ENCODE assay signal across 8 mouse cellular contexts in genomic region chr19:47909387-47910116, GRCm38 (mm10). TPM values are rescaled to one million over a fixed set of nuclear protein-coding genes. Genes with fewer than 3 reads are reported as not detected.
A peak's percentile ranks its signal among the peaks of the same experiment; 100 is the strongest.
DNase-seq lines count a peak whose midpoint lies in the region; ATAC-seq lines count a peak whose summit lies in the region.

No protein-coding gene starts in this region.

- H3K4me1 ChIP-seq in forebrain, embryonic 16.5 days (replicated peaks; ENCODE audit: control insufficient read depth, insufficient read depth, low read length) = peaks cover 17% of the 10 kb centered on the region
- peaks cover 31% of the 10 kb centered on the region for H3K4me1 ChIP-seq in midbrain, embryonic 13.5 days (replicated peaks)

- no peaks in the 10 kb centered on the region for H3K9me3 ChIP-seq in forebrain, embryonic 16.5 days (ENCODE audit: control insufficient read depth, low read length)
- H3K9me3 ChIP-seq in midbrain, embryonic 13.5 days = no peaks in the 10 kb centered on the region

- WGBS in forebrain, embryonic 16.5 days = 1% methylated on average over 9 of the region's 10 CpGs
- under 1% methylated on average over 10 of the region's 10 CpGs for WGBS in midbrain, embryonic 13.5 days

- peak overlapping the region; percentile 90 for H3K27ac ChIP-seq in forebrain, embryonic 16.5 days (ENCODE audit: low read length)
- H3K27ac ChIP-seq in midbrain, embryonic 13.5 days = peak overlapping the region; percentile 97

- peak; percentile 86 for ATAC-seq in forebrain, embryonic 16.5 days
- ATAC-seq in midbrain, embryonic 13.5 days = peak; percentile 88

- H3K4me2 ChIP-seq in forebrain, embryonic 16.5 days (ENCODE audit: low read length) = peak overlapping the region; percentile 60
- H3K4me2 ChIP-seq in midbrain, embryonic 13.5 days (replicated peaks) = peak overlapping the region; percentile 54

- peak overlapping the region; percentile 79 for H3K9ac ChIP-seq in forebrain, embryonic 16.5 days (replicated peaks; ENCODE audit: low read depth, low read length)
- peak overlapping the region; percentile 68 for H3K9ac ChIP-seq in midbrain, embryonic 13.5 days (replicated peaks)

- H3K4me3 ChIP-seq in forebrain, embryonic 16.5 days (replicated peaks; ENCODE audit: low read length) = peak overlapping the region; percentile 40
- peak overlapping the region; percentile 31 for H3K4me3 ChIP-seq in midbrain, embryonic 13.5 days (replicated peaks)

- H3K36me3 ChIP-seq in forebrain, embryonic 16.5 days (ENCODE audit: control insufficient read depth, insufficient read depth) = no peaks in the 10 kb centered on the region
- no peaks in the 10 kb centered on the region for H3K36me3 ChIP-seq in midbrain, embryonic 13.5 days

- peak; percentile 54 for DNase-seq in adrenal gland, adult 2 months
- no peak for DNase-seq in adrenal gland, postnatal 4 days (ENCODE audit: low spot score in 2 of 2)
- peak; percentile 16 for DNase-seq in MN1 (ENCODE audit: low spot score)
- peak; percentile 48 to 59 for DNase-seq in kidney, postnatal 36 days
- DNase-seq in cerebellum, postnatal 25 days = no peak
- no peak for DNase-seq in layer of hippocampus, adult 18-20 months (ENCODE audit: low spot score in 2 of 2)

- H3K27me3 ChIP-seq in forebrain, embryonic 16.5 days (replicated peaks; ENCODE audit: control insufficient read depth, insufficient read depth, low read length) = no peaks in the 10 kb centered on the region
- H3K27me3 ChIP-seq in midbrain, embryonic 13.5 days = no peaks in the 10 kb centered on the region

RNA-seq across cellular contexts. Expression of gene Cfap43, which starts 9.5 kb away (rescaled TPM):
- total RNA-seq in adrenal gland, adult 2 months (2021) = not detected
- 0.06 TPM in 1 of 2 replicates, not detected in the other for polyA plus RNA-seq in adrenal gland, adult 2 months (2012; rRNA removed)
- under 1 TPM; 0.22 to 0.31 TPM for total RNA-seq in adrenal gland, postnatal 4 days (2021)
- polyA plus RNA-seq in forebrain, embryonic 16.5 days (2015; fragmentation: Nextera tagmentation; extraction: Ambion mirVana) = 0.63 and 1.1 TPM in 2 replicates
- 0.24 and 0.36 TPM in 2 replicates for polyA plus RNA-seq in midbrain, embryonic 13.5 days (2015; fragmentation: Nextera tagmentation; extraction: Ambion mirVana)
- total RNA-seq in layer of hippocampus, adult 18-20 months (2021) = under 1 TPM; 0.79 to 0.99 TPM

RNA-seq across cellular contexts. Expression of gene Itprip, which starts 9.5 kb away (rescaled TPM):
- 10 to 100 TPM; 18.5 to 19.0 TPM for total RNA-seq in adrenal gland, adult 2 months (2021)
- polyA plus RNA-seq in adrenal gland, adult 2 months (2012; rRNA removed) = 9.8 and 12.8 TPM in 2 replicates
- total RNA-seq in adrenal gland, postnatal 4 days (2021) = 10 to 100 TPM; 19.2 to 20.4 TPM
- polyA plus RNA-seq in forebrain, embryonic 16.5 days (2015; fragmentation: Nextera tagmentation; extraction: Ambion mirVana) = 6.9 and 7.2 TPM in 2 replicates
- 8.5 and 9.2 TPM in 2 replicates for polyA plus RNA-seq in midbrain, embryonic 13.5 days (2015; fragmentation: Nextera tagmentation; extraction: Ambion mirVana)
- 1 to 10 TPM in 1 of 2 experiments, under 1 TPM in 1; 0.86 to 1.2 TPM for total RNA-seq in layer of hippocampus, adult 18-20 months (2021)

RNA-seq across cellular contexts. Expression of gene Cfap58, which starts 27.9 kb away (rescaled TPM):
- not detected for total RNA-seq in adrenal gland, adult 2 months (2021)
- polyA plus RNA-seq in adrenal gland, adult 2 months (2012; rRNA removed) = not detected in 2 replicates
- total RNA-seq in adrenal gland, postnatal 4 days (2021) = under 1 TPM; 0.08 to 0.14 TPM
- 0.27 and 0.33 TPM in 2 replicates for polyA plus RNA-seq in forebrain, embryonic 16.5 days (2015; fragmentation: Nextera tagmentation; extraction: Ambion mirVana)
- 0.32 and 0.48 TPM in 2 replicates for polyA plus RNA-seq in midbrain, embryonic 13.5 days (2015; fragmentation: Nextera tagmentation; extraction: Ambion mirVana)
- under 1 TPM; 0.28 to 0.30 TPM for total RNA-seq in layer of hippocampus, adult 18-20 months (2021)

RNA-seq across cellular contexts. Expression of gene Gsto2, which starts 44.2 kb away (rescaled TPM):
- total RNA-seq in adrenal gland, adult 2 months (2021) = 1 to 10 TPM; 2.1 to 3.2 TPM
- polyA plus RNA-seq in adrenal gland, adult 2 months (2012; rRNA removed) = 0.37 and 0.61 TPM in 2 replicates
- 1 to 10 TPM; 1.0 to 2.5 TPM for total RNA-seq in adrenal gland, postnatal 4 days (2021)
- 0.84 and 1.2 TPM in 2 replicates for polyA plus RNA-seq in forebrain, embryonic 16.5 days (2015; fragmentation: Nextera tagmentation; extraction: Ambion mirVana)
- 1.2 and 1.5 TPM in 2 replicates for polyA plus RNA-seq in midbrain, embryonic 13.5 days (2015; fragmentation: Nextera tagmentation; extraction: Ambion mirVana)
- 1 to 10 TPM; 2.9 to 3.7 TPM for total RNA-seq in layer of hippocampus, adult 18-20 months (2021)

RNA-seq across cellular contexts. Expression of gene Gsto1, which starts 54.8 kb away (rescaled TPM):
- 100 to 1,000 TPM; 111 to 151 TPM for total RNA-seq in adrenal gland, adult 2 months (2021)
- 64.5 and 72.3 TPM in 2 replicates for polyA plus RNA-seq in adrenal gland, adult 2 months (2012; rRNA removed)
- total RNA-seq in adrenal gland, postnatal 4 days (2021) = 100 to 1,000 TPM; 121 to 129 TPM
- 125 and 126 TPM in 2 replicates for polyA plus RNA-seq in forebrain, embryonic 16.5 days (2015; fragmentation: Nextera tagmentation; extraction: Ambion mirVana)
- 89.1 and 98.3 TPM in 2 replicates for polyA plus RNA-seq in midbrain, embryonic 13.5 days (2015; fragmentation: Nextera tagmentation; extraction: Ambion mirVana)
- total RNA-seq in layer of hippocampus, adult 18-20 months (2021) = 10 to 100 TPM; 46.2 to 47.4 TPM

Comparison
In these comparisons a context has a peak if more than half of its experiments do, and no peak if none do; other contexts are left out.
1. DNase-seq: peak in adrenal gland, adult 2 months (single experiment), MN1 (single experiment) and kidney, postnatal 36 days (2 of 2); none in adrenal gland, postnatal 4 days (0 of 2), cerebellum, postnatal 25 days (0 of 2) and layer of hippocampus, adult 18-20 months (0 of 2).
2. RNA of gene Itprip, which starts 9.5 kb away (total RNA-seq): 19.2 to 20.4 TPM in adrenal gland, postnatal 4 days and 18.5 to 19.0 TPM in adrenal gland, adult 2 months; 0.86 to 1.2 TPM in layer of hippocampus, adult 18-20 months; every median in the first group is over 4 times any median in the second.